Mouse (Mus musculus) heart, adult 18-20 months (tissue): ENCODE data around the gene Vwa5b1. TPM values are rescaled to one million over a fixed set of nuclear protein-coding genes. Genes with fewer than 3 reads are reported as not detected.
A peak's percentile ranks its signal among the peaks of the same experiment; 100 is the strongest.

Experiments used
- DNase-seq, 2 experiments: peaks; one replicate each; pipeline ENCODE4 v3.0.0; 2021 to 2022; ENCODE audit warnings: mixed read lengths in 1 of 2
- total RNA-seq, 2 experiments: library from RNA; stranded (reverse); gene quantifications; 2 replicates each; pipeline ENCODE4 v1.2.3; 2021

The Vwa5b1 gene
- total RNA-seq, 2 experiments from 2014 or later: not detected

- DNase-seq: no peak
These were observed 59.0 kb downstream of the Vwa5b1 start for GRCm38 (mm10) chr4:138576661-138577060.

DNA sequence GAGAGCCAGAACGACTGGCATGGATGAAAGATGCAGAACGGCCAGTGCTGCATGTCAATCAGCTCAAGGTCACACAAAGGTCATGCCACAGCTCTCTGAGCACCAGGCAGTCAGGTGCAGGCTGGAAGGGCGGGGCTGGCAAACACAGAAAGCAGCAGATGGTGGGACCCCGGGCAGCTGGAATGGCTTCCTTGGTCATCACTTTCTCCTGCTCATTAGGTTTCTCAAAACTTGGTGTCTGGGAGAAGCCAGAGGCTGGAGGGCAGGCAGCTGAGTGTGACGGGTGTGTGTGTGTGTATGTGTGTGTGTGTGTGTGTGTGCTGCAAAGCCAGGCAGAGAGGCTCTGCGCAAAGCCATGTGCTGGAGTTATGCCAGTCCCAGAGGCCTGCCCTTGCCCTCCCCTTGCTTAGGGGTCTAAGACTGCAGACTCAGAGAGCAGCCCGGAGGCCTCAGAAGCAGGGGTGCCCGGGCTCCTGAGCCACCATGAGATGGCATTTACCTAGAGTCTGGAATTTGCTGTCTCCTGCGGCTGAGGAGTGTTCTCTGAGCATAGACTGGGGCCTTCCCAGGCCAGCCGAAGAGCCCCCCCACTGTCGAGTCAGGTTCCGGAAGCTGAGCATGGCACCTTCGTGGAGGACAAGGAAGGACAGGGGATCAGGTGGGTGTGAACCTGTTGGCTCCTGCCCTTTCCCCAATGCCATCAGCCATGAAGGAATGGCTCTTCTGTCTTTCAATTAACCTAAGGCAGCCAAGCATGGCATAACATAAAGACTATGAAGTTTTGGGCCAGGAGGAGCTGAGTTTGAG is 60.7 kb downstream of the Vwa5b1 start:
- DNase-seq: no peak

GRCm38 (mm10) chr4:138569928-138570327 is 65.8 kb downstream of the Vwa5b1 start:
- DNase-seq: peak; percentile 28 to 73

DNA sequence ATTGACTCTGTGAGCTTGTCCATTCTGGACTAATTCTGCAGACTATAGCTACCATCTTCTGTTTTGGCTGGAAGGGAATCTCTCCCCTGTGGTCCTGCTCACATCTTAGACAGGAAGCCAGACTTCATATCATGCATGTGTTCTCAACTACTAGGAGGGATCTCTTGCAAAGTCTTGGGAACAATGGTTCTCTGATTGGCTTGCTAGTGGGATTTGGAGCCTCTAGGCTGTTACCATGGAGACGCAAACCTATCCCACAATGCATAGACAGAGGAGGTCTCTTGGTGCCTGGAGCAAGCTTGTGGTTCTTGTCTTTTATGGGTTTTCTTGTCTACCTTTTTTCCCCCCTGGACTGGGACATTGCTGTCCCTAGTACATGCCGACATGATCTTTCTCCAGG is 67.4 kb downstream of the Vwa5b1 start:
- no peak for DNase-seq

DNA sequence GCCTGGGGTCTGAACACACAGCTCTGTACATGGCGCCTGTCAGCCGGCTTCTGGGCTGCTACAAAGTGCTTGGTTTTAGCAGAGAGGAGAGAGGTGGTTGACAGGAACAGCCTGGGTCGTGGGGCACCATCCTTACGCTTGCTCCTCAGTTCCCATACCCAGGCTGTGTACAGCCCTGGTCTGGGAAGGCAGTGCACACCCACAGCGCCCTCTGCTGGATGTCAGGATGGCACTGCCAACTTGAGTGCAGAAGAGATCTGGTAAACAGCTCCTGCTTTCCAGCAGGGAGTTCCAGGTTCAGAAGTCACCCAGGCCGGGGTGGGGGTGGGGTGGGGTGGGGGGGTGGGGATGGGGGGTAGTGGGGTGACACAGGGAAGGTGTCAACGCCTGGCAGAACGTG is 73.7 kb downstream of the Vwa5b1 start:
- peak; percentile 72 to 90 for DNase-seq

- peak; percentile 68 to 80 for DNase-seq
These were observed 80.2 kb downstream of the Vwa5b1 start for GRCm38 (mm10) chr4:138555531-138555930.

- DNase-seq: peak in 1 of 2 experiments; percentile 28
These were observed 80.8 kb downstream of the Vwa5b1 start for GRCm38 (mm10) chr4:138554934-138555333.

GRCm38 (mm10) chr4:138554302-138554701 is 81.4 kb downstream of the Vwa5b1 start:
- no peak for DNase-seq

- no peak for DNase-seq
These were observed 82.2 kb downstream of the Vwa5b1 start for GRCm38 (mm10) chr4:138553516-138553933.

GRCm38 (mm10) chr4:138553116-138553515 is 82.6 kb downstream of the Vwa5b1 start:
- DNase-seq: no peak

DNA sequence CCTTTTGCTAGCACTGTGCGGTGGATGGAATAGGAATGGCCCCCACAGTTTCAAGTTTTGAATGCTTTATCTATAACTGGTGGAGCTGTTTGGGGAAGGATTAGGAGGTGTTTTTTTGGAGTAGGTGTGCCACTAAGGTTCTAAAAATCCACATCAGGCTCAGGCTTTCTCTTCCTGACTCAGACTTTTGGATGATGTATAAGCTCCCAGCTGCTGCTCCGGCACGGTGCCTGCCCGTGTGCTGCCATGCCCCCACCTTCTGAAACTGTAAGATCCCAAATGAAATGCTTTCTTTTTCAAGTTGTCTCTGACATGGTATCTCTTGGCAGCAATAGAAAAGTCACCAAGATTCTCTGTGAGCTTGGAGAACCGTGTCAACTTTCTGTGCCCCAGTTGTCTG is 84.1 kb downstream of the Vwa5b1 start:
- DNase-seq: no peak

- DNase-seq: no peak
These were observed 85.1 kb downstream of the Vwa5b1 start for GRCm38 (mm10) chr4:138550557-138550956.

- no peak for DNase-seq
These were observed 86.7 kb downstream of the Vwa5b1 start for GRCm38 (mm10) chr4:138548960-138549359.

- no peak for DNase-seq
These were observed 87.5 kb downstream of the Vwa5b1 start for GRCm38 (mm10) chr4:138548124-138548561.

- DNase-seq: no peak
These were observed 88.1 kb downstream of the Vwa5b1 start for GRCm38 (mm10) chr4:138547556-138547955.

DNA sequence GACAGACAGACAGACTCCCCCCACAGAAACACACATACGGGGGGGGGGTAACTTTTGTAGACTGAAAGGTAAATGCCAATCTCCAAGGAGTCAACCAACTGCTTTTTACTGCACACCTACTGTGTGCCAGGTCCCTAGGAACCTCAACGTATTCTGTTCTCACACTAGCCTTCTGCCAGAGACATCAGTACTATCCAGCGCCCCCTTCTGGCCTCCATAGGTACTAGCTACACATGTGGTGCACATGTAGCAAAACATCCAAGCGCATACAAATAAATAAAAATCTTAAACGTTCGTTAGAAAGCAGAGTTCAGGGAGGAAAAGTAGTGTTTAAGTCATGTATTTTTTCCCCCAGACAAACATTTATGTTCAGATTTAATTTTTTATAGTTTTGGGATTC is 88.6 kb downstream of the Vwa5b1 start:
- no peak for DNase-seq

- DNase-seq: no peak
These were observed 89.4 kb downstream of the Vwa5b1 start for GRCm38 (mm10) chr4:138546241-138546640.

- peak; percentile 63 to 72 for DNase-seq
These were observed 92.5 kb downstream of the Vwa5b1 start for GRCm38 (mm10) chr4:138543177-138543576.

DNA sequence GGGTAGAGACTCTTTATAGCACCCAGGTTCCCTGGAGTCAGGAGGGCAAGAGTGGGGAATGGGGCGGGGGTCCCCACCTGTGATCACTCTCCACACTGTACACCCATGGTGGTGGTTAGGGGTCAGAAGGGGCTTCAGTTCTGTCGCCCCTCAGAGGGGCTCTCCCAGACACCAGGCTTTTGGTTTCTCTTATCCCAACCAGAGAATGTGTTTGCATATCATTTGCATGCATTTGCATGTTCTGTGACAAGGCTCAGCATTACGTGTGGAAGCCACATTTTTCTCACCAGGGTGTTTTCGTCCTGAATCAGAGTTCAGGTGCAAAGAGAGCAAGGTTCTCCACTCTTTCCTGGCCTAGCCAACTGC is 97.6 kb downstream of the Vwa5b1 start:
- no peak for DNase-seq

GRCm38 (mm10) chr4:138537210-138538083 is 98.2 kb downstream of the Vwa5b1 start:
- no peak for DNase-seq

GRCm38 (mm10) chr4:138535610-138536009 is 100.1 kb downstream of the Vwa5b1 start:
- no peak for DNase-seq

DNA sequence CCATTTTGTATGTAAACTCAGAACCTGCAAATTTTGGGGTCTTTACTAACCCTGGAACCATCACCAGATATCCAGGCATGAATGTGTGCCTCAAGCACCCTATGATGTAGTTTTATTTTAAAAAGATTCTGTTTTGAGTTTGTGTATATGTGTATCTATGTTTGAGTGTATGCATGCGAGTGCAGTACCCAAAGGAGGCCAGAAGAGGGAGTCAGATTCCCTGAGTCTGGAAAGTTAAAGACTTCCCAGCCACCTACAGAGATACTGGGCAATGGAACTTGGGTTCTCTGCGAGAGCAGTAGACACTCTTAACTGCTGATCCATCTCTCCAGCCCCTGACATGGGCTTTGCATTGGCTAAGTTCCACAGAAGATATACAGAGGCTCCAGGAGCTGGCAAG is 101.8 kb downstream of the Vwa5b1 start:
- DNase-seq: no peak

DNA sequence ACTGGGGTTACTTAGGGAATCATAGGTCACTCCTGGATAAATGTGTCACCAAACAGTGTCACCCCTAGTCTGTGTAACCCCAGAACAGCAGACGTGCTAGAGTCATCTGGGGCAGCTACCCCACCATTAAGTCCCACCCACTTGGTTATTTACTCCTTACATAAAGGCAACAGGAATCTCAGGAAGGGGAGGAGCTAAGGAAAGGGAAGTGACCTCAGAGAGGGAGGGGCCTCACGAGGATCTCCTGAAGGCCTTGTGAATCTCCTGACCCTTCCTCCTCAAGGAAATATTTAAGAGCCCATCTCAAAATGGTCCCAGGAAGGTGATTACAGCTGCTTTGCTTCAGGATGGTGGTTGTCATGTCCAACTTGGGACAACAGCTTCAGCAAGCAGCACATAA is 103.9 kb downstream of the Vwa5b1 start:
- no peak for DNase-seq
